Mouse (Mus musculus) testis, postnatal 10 days (tissue): ENCODE measurements around the gene Cfap299.

Experiments used
- DNase-seq: peaks from one replicate; pipeline ENCODE4 v3.0.0; 2021; ENCODE audit warnings: low spot score

Cfap299 gene

GRCm38 (mm10) chr5:98650345-98650744 lies 321.2 kb downstream of the Cfap299 start:
- no peak for DNase-seq

- DNase-seq = no peak
Observed at GRCm38 (mm10) chr5:98651049-98651448, 321.9 kb downstream of the Cfap299 start.

- no peak for DNase-seq
Observed at GRCm38 (mm10) chr5:98688254-98688653, 359.1 kb downstream of the Cfap299 start.

GRCm38 (mm10) chr5:98692070-98692469 lies 363.0 kb downstream of the Cfap299 start:
- DNase-seq = no peak

DNA sequence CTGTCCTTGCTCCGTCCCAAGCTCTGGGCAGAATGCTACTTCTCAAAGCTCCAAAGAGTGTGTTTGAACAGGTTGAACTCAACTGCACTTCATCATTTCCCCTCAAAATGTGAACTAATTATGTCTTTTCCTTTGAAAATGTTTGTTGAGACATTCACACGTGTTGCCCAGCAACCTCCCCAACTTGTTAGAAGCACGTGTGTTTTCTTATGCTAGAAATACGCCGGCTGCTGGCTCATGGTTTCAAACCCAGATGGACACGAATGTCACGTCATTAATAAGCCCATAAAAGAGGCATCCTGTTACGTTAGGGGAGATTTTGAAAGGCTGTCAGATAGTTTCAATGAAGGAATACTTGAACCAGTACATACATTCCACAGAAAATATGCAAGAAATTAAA lies 367.2 kb downstream of the Cfap299 start:
- DNase-seq = no peak

- no peak for DNase-seq
Observed at GRCm38 (mm10) chr5:98703963-98704362, 374.9 kb downstream of the Cfap299 start.

DNA sequence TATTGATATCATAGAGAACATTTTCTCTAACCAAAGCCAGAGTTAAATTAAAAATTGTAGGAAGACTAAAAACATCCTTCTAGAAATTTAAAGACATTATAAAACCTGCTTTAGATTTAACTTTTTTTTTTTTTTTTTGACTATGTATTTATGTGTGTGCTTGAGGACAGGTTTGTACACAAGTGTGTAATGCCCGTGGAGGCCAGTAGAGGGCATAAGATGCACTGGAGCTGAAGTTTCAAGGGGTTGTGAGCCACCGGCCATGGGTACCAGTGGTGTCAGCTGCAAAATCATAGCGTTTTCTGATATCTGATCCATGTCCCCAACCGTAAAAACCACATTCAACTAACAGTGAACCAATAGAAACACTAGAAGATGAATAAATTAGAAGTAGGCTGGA lies 377.5 kb downstream of the Cfap299 start:
- DNase-seq = no peak

DNA sequence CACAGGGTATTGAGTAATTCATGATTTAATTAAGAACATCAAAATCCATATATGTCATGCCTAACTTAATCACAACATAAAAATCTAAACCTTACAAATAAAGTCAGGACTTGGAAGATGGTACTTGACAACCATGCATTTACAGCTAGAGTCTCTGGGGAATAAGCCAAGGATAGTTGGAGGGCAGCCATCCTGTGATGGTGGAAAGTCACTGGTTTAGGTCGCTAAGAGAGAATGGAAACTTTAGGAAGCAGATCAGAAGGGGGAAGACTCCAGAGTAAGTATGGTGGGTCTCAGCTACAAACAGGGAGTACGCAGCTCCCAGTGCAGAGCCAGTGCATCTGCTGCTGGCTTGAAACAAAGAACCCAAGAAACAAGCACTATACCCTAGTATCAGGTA lies 386.3 kb downstream of the Cfap299 start:
- no peak for DNase-seq

- no peak for DNase-seq
Observed at GRCm38 (mm10) chr5:98732157-98733009, 403.3 kb downstream of the Cfap299 start.

DNA sequence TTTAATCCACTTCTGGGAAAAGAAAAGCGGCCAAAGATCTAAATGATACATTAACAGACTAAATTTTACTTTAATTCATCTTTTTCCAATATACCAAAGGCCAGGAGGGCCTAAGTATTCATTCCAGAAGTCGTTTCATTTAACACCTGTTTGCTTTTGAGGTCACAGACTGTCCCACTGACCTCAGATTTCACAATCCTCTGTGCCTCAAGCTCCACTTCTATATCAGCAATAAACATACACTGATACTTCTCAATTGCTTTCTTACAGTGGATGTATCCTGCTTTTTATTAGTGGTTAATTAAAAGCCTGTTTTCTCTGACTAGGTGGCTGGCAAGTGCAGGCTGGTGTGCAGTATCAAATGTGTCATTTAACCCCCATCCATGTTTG lies 403.9 kb downstream of the Cfap299 start:
- DNase-seq = no peak

DNA sequence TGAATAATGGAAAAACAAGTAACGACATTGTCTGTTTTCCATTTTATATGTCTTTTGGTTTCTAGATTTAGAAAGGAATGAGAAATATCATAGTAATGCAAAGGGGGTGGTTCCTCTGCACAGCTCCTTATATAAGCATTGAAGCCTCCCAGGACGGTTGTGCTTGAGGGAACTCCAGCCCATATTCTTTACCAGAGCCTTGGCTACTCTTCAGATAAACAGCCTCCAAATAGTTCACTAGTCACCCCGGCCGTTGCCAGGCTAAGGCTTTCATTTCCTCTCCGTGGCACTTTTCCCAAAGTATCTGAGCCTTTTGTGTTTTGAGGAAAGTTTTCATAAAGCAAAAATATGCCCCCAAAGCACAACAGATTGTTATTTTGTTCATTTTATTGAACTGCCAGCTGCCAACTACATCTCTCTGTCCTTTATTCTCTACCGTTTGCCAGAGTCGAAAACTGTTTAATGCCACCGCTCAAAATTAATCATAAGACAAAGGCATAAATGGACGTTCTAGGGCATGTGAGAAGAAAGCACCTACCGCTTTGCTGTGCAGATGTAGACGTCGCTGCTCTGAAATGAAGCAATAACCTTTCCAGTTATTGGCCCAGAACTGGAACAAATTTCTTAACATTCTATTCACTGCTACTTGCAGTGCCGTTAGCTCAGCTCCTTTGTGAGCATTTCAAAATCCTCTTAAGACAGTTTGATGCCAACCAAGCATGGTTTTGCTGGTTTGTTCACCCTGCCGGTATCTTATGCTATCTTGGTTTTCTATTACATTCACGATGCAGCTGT lies 433.0 kb downstream of the Cfap299 start:
- DNase-seq = no peak

GRCm38 (mm10) chr5:98778588-98778987 lies 449.5 kb downstream of the Cfap299 start:
- no peak for DNase-seq

- DNase-seq = no peak
Observed at GRCm38 (mm10) chr5:98782066-98782465, 453.0 kb downstream of the Cfap299 start.

GRCm38 (mm10) chr5:98787735-98788134 lies 458.6 kb downstream of the Cfap299 start:
- DNase-seq = no peak

DNA sequence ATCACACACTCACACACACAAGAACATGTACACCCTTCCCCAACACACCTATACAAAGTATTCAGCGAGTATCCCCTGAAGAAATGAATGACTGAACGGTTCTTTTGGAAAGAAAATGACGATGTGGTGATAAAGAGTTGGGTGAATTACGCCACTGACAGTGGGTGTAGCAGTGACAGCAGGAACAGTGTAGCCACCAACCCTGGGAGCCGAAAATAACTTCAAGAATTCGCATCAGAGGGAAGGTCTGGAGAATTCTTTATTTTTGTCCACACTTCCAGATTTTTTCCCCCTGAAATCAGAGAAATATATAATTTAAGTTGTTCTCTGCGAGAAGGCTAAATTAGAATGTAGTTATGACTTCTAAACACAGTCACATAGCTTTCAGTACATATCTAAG lies 459.5 kb downstream of the Cfap299 start:
- DNase-seq = no peak

- no peak for DNase-seq
Observed at GRCm38 (mm10) chr5:98790894-98791607, 461.9 kb downstream of the Cfap299 start.

DNA sequence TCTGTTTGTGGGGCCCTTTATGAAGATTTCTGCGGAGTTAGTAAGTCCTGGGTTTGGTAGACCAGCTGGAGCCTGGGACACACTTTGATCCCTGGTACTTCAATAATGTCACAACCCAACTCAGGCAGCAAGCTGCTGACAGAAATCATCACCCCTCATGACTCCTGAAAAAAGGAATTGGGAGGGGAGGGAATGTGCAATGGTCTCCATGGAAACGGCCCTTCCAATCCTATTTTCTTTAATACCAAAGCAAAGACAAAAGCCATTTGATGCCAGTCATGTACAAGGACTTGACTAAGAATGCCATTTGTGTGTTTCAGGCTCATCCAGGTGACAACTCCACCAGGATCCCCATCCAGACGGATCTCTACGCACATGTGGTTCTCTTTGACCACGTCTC lies 472.4 kb downstream of the Cfap299 start:
- no peak for DNase-seq

- DNase-seq = no peak
Observed at GRCm38 (mm10) chr5:98804761-98805160, 475.7 kb downstream of the Cfap299 start.

DNA sequence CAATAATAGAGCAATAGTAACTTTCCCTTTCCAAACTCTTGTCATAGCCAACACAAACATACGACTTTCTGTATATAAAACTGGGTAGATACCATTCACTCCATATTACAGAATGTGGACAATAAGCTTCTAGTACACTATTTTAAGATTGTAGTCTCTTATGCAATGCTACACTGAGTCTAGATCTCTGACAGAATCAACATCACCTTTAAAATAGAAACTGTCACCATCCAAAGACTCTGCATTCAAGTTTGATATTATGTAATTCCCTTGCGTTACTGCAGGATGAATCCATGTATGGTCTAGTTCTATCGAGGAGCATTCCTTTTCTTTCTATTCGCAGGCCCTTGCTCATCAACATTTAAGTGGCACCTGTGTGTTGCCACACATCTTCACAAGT lies 477.4 kb downstream of the Cfap299 start:
- no peak for DNase-seq

GRCm38 (mm10) chr5:98807022-98807421 lies 477.9 kb downstream of the Cfap299 start:
- no peak for DNase-seq

- DNase-seq = no peak
Observed at GRCm38 (mm10) chr5:98807953-98808352, 478.8 kb downstream of the Cfap299 start.

- DNase-seq = no peak
Observed at GRCm38 (mm10) chr5:98812380-98812779, 483.3 kb downstream of the Cfap299 start.

DNA sequence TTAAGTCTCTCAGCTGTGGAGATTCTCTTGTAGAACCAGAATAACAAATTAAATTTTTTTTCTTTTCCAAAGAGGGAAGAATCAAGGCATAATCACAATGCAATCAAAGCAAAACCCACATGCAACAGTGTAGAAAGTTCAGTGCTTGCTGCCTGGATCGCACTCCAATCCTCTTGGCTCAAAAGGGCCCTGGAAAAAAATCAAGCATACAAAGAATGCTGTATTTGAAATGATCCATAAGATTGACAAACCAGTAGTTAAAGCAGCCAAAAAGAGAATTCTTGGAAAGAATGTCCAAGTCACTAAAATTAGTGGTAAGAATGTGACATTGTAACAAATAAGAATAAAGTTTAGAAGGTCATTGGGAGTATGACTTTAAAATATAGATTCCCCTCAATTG lies 486.2 kb downstream of the Cfap299 start:
- DNase-seq = no peak
